In genomic region chr13:45390312-45390961, GRCm38 (mm10) we compare ENCODE assay signal across 8 mouse cellular contexts. TPM values are rescaled to one million over a fixed set of nuclear protein-coding genes. Genes with fewer than 3 reads are reported as not detected.
A peak's percentile ranks its signal among the peaks of the same experiment; 100 is the strongest.
DNase-seq lines count a peak whose midpoint lies in the region; ATAC-seq and TF ChIP-seq lines count a peak whose summit lies in the region.

No protein-coding gene starts in this region.

- peak overlapping the region; percentile 81 to 94 for H3K4me3 ChIP-seq in ES-E14 (ENCODE audit: insufficient read depth in 1 of 2, low read depth in 1 of 2, low read length in 2 of 2, poor library complexity in 1 of 2, severe bottlenecking in 1 of 2)
- H3K4me3 ChIP-seq in bone marrow macrophage, adult 2 months (ENCODE audit: insufficient read depth, low read length), result peak overlapping the region; percentile 80
- peak overlapping the region; percentile 64 for H3K4me3 ChIP-seq in forebrain, embryonic 11.5 days (ENCODE audit: low read depth, low read length)
- peak overlapping the region; percentile 90 for H3K4me3 ChIP-seq in limb, embryonic 11.5 days (ENCODE audit: low read depth, low read length)
- H3K4me3 ChIP-seq in midbrain, embryonic 12.5 days, result peak overlapping the region; percentile 67

- 4% methylated on average over 25 of the region's 25 CpGs for WGBS in forebrain, embryonic 11.5 days
- WGBS in limb, embryonic 11.5 days, result 1% methylated on average over 25 of the region's 25 CpGs
- 3% methylated on average over 25 of the region's 25 CpGs for WGBS in midbrain, embryonic 12.5 days

- no peak for TF ChIP-seq POLR2A in bone marrow macrophage, adult 2 months (IDR thresholded peaks at IDR 0.05; ENCODE audit: borderline replicate concordance, low read depth, low read length)

- no peak for TF ChIP-seq CTCF in bone marrow macrophage, adult 2 months (IDR thresholded peaks at IDR 0.05; ENCODE audit: low read depth, low read length)

- peak overlapping the region; percentile 98 for H3K4me2 ChIP-seq in forebrain, embryonic 11.5 days (ENCODE audit: low read depth, low read length, severe bottlenecking)
- H3K4me2 ChIP-seq in limb, embryonic 11.5 days (ENCODE audit: low read depth, severe bottlenecking), result peak overlapping the region; percentile 87
- peak overlapping the region; percentile 98 for H3K4me2 ChIP-seq in midbrain, embryonic 12.5 days (replicated peaks)

- H3K27ac ChIP-seq in ES-E14 (ENCODE audit: insufficient read depth, low read depth, low read length, poor library complexity, severe bottlenecking), result no peak overlapping the region
- H3K27ac ChIP-seq in bone marrow macrophage, adult 2 months (ENCODE audit: insufficient read depth, low read depth, low read length), result peak overlapping the region; percentile 97
- H3K27ac ChIP-seq in forebrain, embryonic 11.5 days (ENCODE audit: low read depth, low read length), result no peak overlapping the region
- peak overlapping the region; percentile 77 for H3K27ac ChIP-seq in limb, embryonic 11.5 days (replicated peaks; ENCODE audit: low read depth, low read length)
- no peak overlapping the region for H3K27ac ChIP-seq in midbrain, embryonic 12.5 days (replicated peaks)

- no peaks in the 10 kb centered on the region; the same call in 1 of the 2 replicates for H3K27me3 ChIP-seq in forebrain, embryonic 11.5 days (ENCODE audit: control insufficient read depth, insufficient read depth, low read length)
- H3K27me3 ChIP-seq in limb, embryonic 11.5 days (ENCODE audit: control insufficient read depth, insufficient read depth, low read length), result no peaks in the 10 kb centered on the region
- H3K27me3 ChIP-seq in midbrain, embryonic 12.5 days, result peaks cover 27% of the 10 kb centered on the region

- H3K4me1 ChIP-seq in ES-E14 (ENCODE audit: control insufficient read depth in 2 of 2, insufficient read depth in 2 of 2, low read length in 2 of 2, poor library complexity in 1 of 2), result peaks cover 2 to 8% of the 10 kb centered on the region in 2 experiments; a peak in 2 of 4 replicates
- peaks cover 27% of the 10 kb centered on the region for H3K4me1 ChIP-seq in bone marrow macrophage, adult 2 months (ENCODE audit: control insufficient read depth, insufficient read depth, low read length)
- H3K4me1 ChIP-seq in forebrain, embryonic 11.5 days (replicated peaks; ENCODE audit: control insufficient read depth, insufficient read depth, low read length), result peaks cover 6% of the 10 kb centered on the region
- H3K4me1 ChIP-seq in limb, embryonic 11.5 days (ENCODE audit: control insufficient read depth, insufficient read depth, low read length), result peaks cover 29% of the 10 kb centered on the region
- H3K4me1 ChIP-seq in midbrain, embryonic 12.5 days, result peaks cover 14% of the 10 kb centered on the region

- peak overlapping the region; percentile 86 for H3K9ac ChIP-seq in ES-E14 (ENCODE audit: insufficient read depth, low read depth, low read length, poor library complexity, severe bottlenecking)
- H3K9ac ChIP-seq in forebrain, embryonic 11.5 days (ENCODE audit: low read length), result peak overlapping the region; percentile 74
- peak overlapping the region; percentile 70 for H3K9ac ChIP-seq in limb, embryonic 11.5 days (ENCODE audit: low read length)
- peak overlapping the region; percentile 75 for H3K9ac ChIP-seq in midbrain, embryonic 12.5 days (replicated peaks)

- no peaks in the 10 kb centered on the region for H3K36me3 ChIP-seq in ES-E14 (ENCODE audit: control insufficient read depth, insufficient read depth, low read length, poor library complexity, severe bottlenecking)
- no peaks in the 10 kb centered on the region for H3K36me3 ChIP-seq in forebrain, embryonic 11.5 days (ENCODE audit: control insufficient read depth, insufficient read depth, low read length)
- no peaks in the 10 kb centered on the region for H3K36me3 ChIP-seq in limb, embryonic 11.5 days (ENCODE audit: control insufficient read depth, insufficient read depth, low read length)
- no peaks in the 10 kb centered on the region for H3K36me3 ChIP-seq in midbrain, embryonic 12.5 days

- in situ Hi-C loops in ES-E14 (cut with MboI; ENCODE audit: low sequenced_read_pairs in 2 of 2, unreplicated experiment in 2 of 2), result no loop called here

- no peak for DNase-seq in ES-E14 (ENCODE audit: low read depth, low spot score)
- DNase-seq in forebrain, embryonic 11.5 days (ENCODE audit: low spot score), result peak; percentile 72
- peak; percentile 28 for DNase-seq in heart, postnatal 4 days
- peak; percentile 49 for DNase-seq in limb, embryonic 11.5 days (ENCODE audit: low spot score)
- DNase-seq in spleen, postnatal 10 days (ENCODE audit: low spot score in 2 of 2), result peak; percentile 65 to 68
- no peak for DNase-seq in layer of hippocampus, adult 9-10 months (ENCODE audit: low spot score)

- no peaks in the 10 kb centered on the region for H3K9me3 ChIP-seq in ES-E14 (ENCODE audit: control insufficient read depth, insufficient read depth, low read depth, low read length)
- no peaks in the 10 kb centered on the region for H3K9me3 ChIP-seq in forebrain, embryonic 11.5 days (ENCODE audit: control insufficient read depth, low read length)
- H3K9me3 ChIP-seq in limb, embryonic 11.5 days (ENCODE audit: control insufficient read depth, low read length), result no peaks in the 10 kb centered on the region
- no peaks in the 10 kb centered on the region for H3K9me3 ChIP-seq in midbrain, embryonic 12.5 days

- ATAC-seq in forebrain, embryonic 11.5 days (replicated peaks; ENCODE audit: low FRiP score), result no peak
- no peak for ATAC-seq in limb, embryonic 11.5 days (ENCODE audit: insufficient number of reproducible peaks, low FRiP score, low TSS enrichment, low read depth)
- no peak for ATAC-seq in midbrain, embryonic 12.5 days (ENCODE audit: low FRiP score, low read depth)

TF ChIP-seq in ES-E14, 5 proteins besides CTCF, POLR2A, EP300 and RAD21:
- TF ChIP-seq ZNF384 (IDR thresholded peaks at IDR 0.05; ENCODE audit: low read depth, low read length) (no peak), MAFK (IDR thresholded peaks at IDR 0.05; ENCODE audit: insufficient read depth, low read depth, low read length) (no peak), ZC3H11A (IDR thresholded peaks at IDR 0.05; ENCODE audit: borderline replicate concordance, low read depth, low read length) (no peak), HCFC1 (IDR thresholded peaks at IDR 0.05; ENCODE audit: borderline replicate concordance, insufficient read depth, low read length) (no peak), CHD2 (IDR thresholded peaks at IDR 0.05; ENCODE audit: low read depth, low read length) (no peak)

RNA-seq across cellular contexts. Expression of gene Mylip, which starts 0.9 kb away (rescaled TPM):
- 2.0 and 2.2 TPM in 2 replicates for total RNA-seq in ES-E14 (2012; rRNA removed)
- polyA plus RNA-seq in bone marrow macrophage, adult 2 months (2012; ENCODE audit: insufficient read depth, insufficient read length, missing spikeins), result 37.3 and 41.1 TPM in 2 replicates
- polyA plus RNA-seq in forebrain, embryonic 11.5 days (2014; fragmentation: Nextera tagmentation; extraction: Ambion mirVana), result 3.6 and 4.9 TPM in 2 replicates
- 1 to 10 TPM; 5.3 to 6.8 TPM for total RNA-seq in heart, postnatal 4 days (2021)
- 10.8 and 11.4 TPM in 2 replicates for polyA plus RNA-seq in limb, embryonic 11.5 days (2014; fragmentation: Nextera tagmentation; extraction: Ambion mirVana)
- polyA plus RNA-seq in midbrain, embryonic 12.5 days (2016; fragmentation: Nextera tagmentation; extraction: Ambion mirVana), result 7.4 and 10.5 TPM in 2 replicates

Comparison
In these comparisons a context has a peak if more than half of its experiments do, and no peak if none do; other contexts are left out.
1. DNase-seq: peak in forebrain, embryonic 11.5 days (single experiment), heart, postnatal 4 days (single experiment), limb, embryonic 11.5 days (single experiment) and spleen, postnatal 10 days (2 of 2); none in ES-E14 (single experiment) and layer of hippocampus, adult 9-10 months (single experiment).
2. H3K27ac ChIP-seq: peak in bone marrow macrophage, adult 2 months (single experiment) and limb, embryonic 11.5 days (single experiment); none in ES-E14 (single experiment), forebrain, embryonic 11.5 days (single experiment) and midbrain, embryonic 12.5 days (single experiment).
3. Peak in every context shown above with its lines, with median percentiles within 50 percentile points of each other: H3K4me3 ChIP-seq, H3K9ac ChIP-seq and H3K4me2 ChIP-seq.